Mouse (Mus musculus) kidney, postnatal 0 days (tissue): ENCODE data around the gene Dnaic1. TPM values are rescaled to one million over a fixed set of nuclear protein-coding genes. Genes with fewer than 3 reads are reported as not detected.

ENCODE experiments used
- ATAC-seq: fragments of 200-750 bp; cut with Nextera tagmentation; replicated peaks from 2 replicates; pipeline ENCODE4 v1.8.0; 2017; ENCODE audit warnings: low read depth, moderate number of reproducible peaks, moderate TSS enrichment, moderate library complexity; ENCODE audit not compliant: low FRiP score
- DNase-seq: peaks from one replicate; pipeline ENCODE4 v3.0.0-alpha.2; 2016; ENCODE audit warnings: low spot score
- H3K27ac ChIP-seq: fragments of 300-500 bp; sonication (generic); 2 replicates; pipeline ENCODE4 v1.5.1; 2014; ENCODE audit warnings: mild to moderate bottlenecking
- H3K27me3 ChIP-seq: fragments of 300-500 bp; sonication (generic); 2 replicates; pipeline ENCODE4 v1.6.1; 2014; ENCODE audit warnings: low read length, mixed read lengths; ENCODE audit not compliant: insufficient read depth
- H3K36me3 ChIP-seq: fragments of 300-500 bp; sonication (generic); 2 replicates; pipeline ENCODE4 v1.6.1; 2014; ENCODE audit warnings: low read length, mixed read lengths; ENCODE audit not compliant: insufficient read depth
- H3K4me1 ChIP-seq: fragments of 300-500 bp; sonication (generic); replicated peaks from 2 replicates; pipeline ENCODE4 v1.6.1; 2014; ENCODE audit warnings: antibody characterized with exemption, low read length, mixed read lengths; ENCODE audit not compliant: insufficient read depth
- H3K4me2 ChIP-seq: fragments of 300-500 bp; sonication (generic); 2 replicates; pipeline ENCODE4 v1.6.1; 2014; ENCODE audit warnings: mild to moderate bottlenecking, low read length, moderate library complexity, mixed read lengths
- H3K4me3 ChIP-seq: fragments of 300-500 bp; sonication (generic); replicated peaks from 2 replicates; pipeline ENCODE4 v1.5.1; 2014; ENCODE audit warnings: low read depth, low read length
- H3K9ac ChIP-seq: fragments of 300-500 bp; sonication (generic); 2 replicates; pipeline ENCODE4 v1.6.1; 2014; ENCODE audit warnings: low read depth, low read length
- H3K9me3 ChIP-seq: fragments of 300-500 bp; sonication (generic); replicated peaks from 2 replicates; pipeline ENCODE4 v1.6.1; 2016; ENCODE audit warnings: low read length, inconsistent platforms, mixed read lengths
- CTCF ChIP-seq: IDR thresholded peaks from 2 replicates; pipeline ENCODE4 v1.5.1; 2016; ENCODE audit warnings: antibody characterized with exemption, low read depth, mild to moderate bottlenecking, moderate library complexity
- WGBS: fragments of 180-500 bp; shearing (Covaris S2); extraction: QIAGEN DNeasy Blood & Tissue Kit; methylation state at CpG from one replicate; pipeline ENCODE4 v1.1.7; 2014; 5-methylcytosine and 5-hydroxymethylcytosine counted together
- polyA plus RNA-seq: library from polyadenylated mRNA; unstranded; fragments of >200 nt; fragmentation: Nextera tagmentation; extraction: Ambion mirVana; gene quantifications from 2 replicates; pipeline ENCODE4 v1.2.1, GENCODE M21; 2015

The Dnaic1 gene
- polyA plus RNA-seq, 1 experiment from 2014 or later: 1.3 TPM

- no peak for TF ChIP-seq CTCF
- Histone ChIP-seq H3K36me3 (no peaks in the 10 kb centered on the region), H3K27ac (no peak overlapping the region), H3K9me3 (no peaks in the 10 kb centered on the region), H3K9ac (no peak overlapping the region), H3K4me1 (peaks cover under 1% of the 10 kb centered on the region; the same call in 1 of the 2 replicates), H3K27me3 (no peaks in the 10 kb centered on the region), H3K4me3 (no peak overlapping the region), H3K4me2 (no peak overlapping the region)
- 47% methylated on average over 6 of the region's 6 CpGs for WGBS
- ATAC-seq: no peak
- DNase-seq: no peak
Observed at GRCm38 (mm10) chr4:41653730-41654129, 84.2 kb downstream of the Dnaic1 start.

DNA sequence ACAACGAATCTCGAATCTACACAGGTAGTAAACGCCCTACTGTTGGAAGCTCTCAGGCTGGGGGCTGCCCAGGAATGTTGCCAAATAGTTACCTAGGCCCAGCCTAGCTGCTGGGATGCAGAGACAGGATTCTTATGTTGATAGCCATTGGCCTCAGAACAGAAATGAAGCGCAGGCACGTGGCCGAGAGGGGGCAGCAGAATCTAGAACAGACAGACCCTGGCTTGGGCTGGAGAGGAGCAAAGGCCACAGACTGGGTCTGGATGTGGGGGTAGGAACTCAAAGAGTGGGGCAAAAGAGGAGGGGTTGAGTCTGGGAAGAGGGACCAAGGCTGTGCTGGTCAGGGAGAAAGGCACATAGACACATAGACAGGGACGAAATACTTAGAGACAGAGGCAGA is 84.6 kb downstream of the Dnaic1 start:
- H3K9ac ChIP-seq: no peak overlapping the region
- H3K4me3 ChIP-seq: no peak overlapping the region
- ATAC-seq: peak; percentile 19; the same call in 1 of the 2 replicates
- H3K9me3 ChIP-seq: no peaks in the 10 kb centered on the region
- H3K27ac ChIP-seq: no peak overlapping the region
- no peak overlapping the region for H3K4me2 ChIP-seq
- 14% methylated on average over 7 of the region's 7 CpGs for WGBS
- H3K36me3 ChIP-seq: no peaks in the 10 kb centered on the region
- TF ChIP-seq CTCF: peak; percentile 85
- H3K27me3 ChIP-seq: no peaks in the 10 kb centered on the region
- peak; percentile 84 for DNase-seq
- peaks cover 3% of the 10 kb centered on the region; the same call in 1 of the 2 replicates for H3K4me1 ChIP-seq

GRCm38 (mm10) chr4:41655525-41655924 is 86.0 kb downstream of the Dnaic1 start:
- DNase-seq (no peak), ATAC-seq (no peak)
- no peaks in the 10 kb centered on the region for H3K9me3 ChIP-seq

GRCm38 (mm10) chr4:41658566-41659384 is 89.2 kb downstream of the Dnaic1 start:
- Histone ChIP-seq H3K9me3 (no peaks in the 10 kb centered on the region), H3K4me1 (peaks cover 20% of the 10 kb centered on the region), H3K4me2 (no peak overlapping the region), H3K36me3 (no peaks in the 10 kb centered on the region), H3K4me3 (no peak overlapping the region), H3K27ac (peak overlapping the region; percentile 71; the same call in 1 of the 2 replicates), H3K9ac (no peak overlapping the region), H3K27me3 (no peaks in the 10 kb centered on the region)
- WGBS: 19% methylated on average over 25 of the region's 25 CpGs
- TF ChIP-seq CTCF: no peak; the same call in 1 of the 2 replicates
- ATAC-seq (peak; percentile 79), DNase-seq (peak; percentile 29)

More at GRCm38 (mm10) chr4:41655525-41655924, 86.0 kb downstream of the Dnaic1 start:
- H3K4me2 ChIP-seq: no peak overlapping the region
- no peaks in the 10 kb centered on the region for H3K36me3 ChIP-seq
- no peaks in the 10 kb centered on the region for H3K27me3 ChIP-seq
- H3K9ac ChIP-seq: no peak overlapping the region
- no peak for TF ChIP-seq CTCF
- no peak overlapping the region for H3K4me3 ChIP-seq
- H3K27ac ChIP-seq: no peak overlapping the region
- peaks cover 3% of the 10 kb centered on the region; the same call in 1 of the 2 replicates for H3K4me1 ChIP-seq
- WGBS: 80% methylated on average over 2 of the region's 2 CpGs

DNA sequence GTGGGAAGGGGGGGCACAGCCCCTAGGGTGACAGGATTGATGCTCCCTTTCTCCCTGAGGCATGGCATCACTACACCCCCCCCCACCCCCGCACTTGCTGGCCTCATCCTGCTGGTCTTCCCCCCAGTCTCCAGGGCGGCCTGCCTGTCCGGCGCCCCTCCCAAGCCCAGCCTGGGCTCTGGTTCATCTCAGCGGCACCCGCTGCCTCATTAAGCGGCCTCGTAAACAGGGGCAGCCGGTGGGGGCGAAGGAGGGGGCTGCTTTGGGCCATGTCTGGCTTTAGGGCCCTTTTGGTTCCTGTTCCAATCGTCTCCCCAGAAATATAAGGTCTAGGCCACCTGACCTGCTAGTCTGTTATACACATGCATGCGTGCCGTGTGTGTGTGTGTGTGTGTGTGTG is 90.0 kb downstream of the Dnaic1 start:
- Histone ChIP-seq H3K9me3 (no peaks in the 10 kb centered on the region), H3K4me1 (peaks cover 27% of the 10 kb centered on the region), H3K4me3 (no peak overlapping the region), H3K27ac (no peak overlapping the region), H3K4me2 (no peak overlapping the region), H3K36me3 (no peaks in the 10 kb centered on the region), H3K27me3 (no peaks in the 10 kb centered on the region), H3K9ac (no peak overlapping the region)
- WGBS: 58% methylated on average over 13 of the region's 13 CpGs
- TF ChIP-seq CTCF: no peak
- no peak for DNase-seq
- ATAC-seq: no peak

GRCm38 (mm10) chr4:41660851-41661430 is 91.4 kb downstream of the Dnaic1 start:
- Histone ChIP-seq H3K27ac (no peak overlapping the region), H3K9ac (no peak overlapping the region), H3K36me3 (no peaks in the 10 kb centered on the region), H3K9me3 (no peaks in the 10 kb centered on the region), H3K4me1 (peaks cover 40% of the 10 kb centered on the region), H3K4me3 (no peak overlapping the region), H3K4me2 (no peak overlapping the region), H3K27me3 (no peaks in the 10 kb centered on the region)
- 18% methylated on average over 11 of the region's 11 CpGs for WGBS
- DNase-seq (peak; percentile 63), ATAC-seq (peak; percentile 33; the same call in 1 of the 2 replicates)
- no peak for TF ChIP-seq CTCF
